ENCODE assay signal across 32 mouse cellular contexts in the genomic region with DNA sequence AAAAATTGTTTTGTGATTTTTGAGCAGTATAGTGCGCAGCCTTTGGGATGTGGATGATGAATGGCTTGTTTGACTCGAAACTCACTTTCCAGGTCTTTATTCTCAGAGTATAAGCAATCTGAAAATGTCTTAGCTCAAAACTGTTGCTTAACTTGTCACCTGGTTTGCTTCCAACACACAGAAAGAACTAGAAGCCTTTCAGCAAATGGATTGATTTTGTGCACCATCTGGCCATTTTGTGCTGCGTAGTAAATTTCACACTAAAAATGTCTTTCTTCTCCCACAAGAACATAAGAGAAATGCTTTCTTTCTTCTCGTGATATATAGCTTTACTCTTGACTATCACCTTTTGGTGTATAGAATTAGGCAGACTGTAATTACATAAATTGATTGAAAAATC.
A peak's percentile ranks its signal among the peaks of the same experiment; 100 is the strongest.
DNase-seq lines count a peak whose midpoint lies in the region; ATAC-seq and TF ChIP-seq lines count a peak whose summit lies in the region.
"Had no signal": no experiment of that assay in that cellular context is flagged by ENCODE, and none has a peak within 500 bp of the region (broad histone marks: within the 10 kb centered on the region; RNA-seq: fewer than 3 reads in every experiment).

No protein-coding gene starts in this region.

- ATAC-seq in cerebellum, adult (ENCODE audit: insufficient number of reproducible peaks, low FRiP score, low TSS enrichment): no peak
- ATAC-seq: activated CD4-positive, CD25-positive, alpha-beta regulatory T cell, adult 4 months; hindbrain, postnatal 0 days; intestine, embryonic 15.5 days; liver, embryonic 12.5 days; liver, postnatal 0 days had no signal

- TF ChIP-seq CTCF in left cerebral cortex, adult 2 months (IDR thresholded peaks at IDR 0.05): no peak
- TF ChIP-seq CTCF in brain, embryonic 14.5 days (IDR thresholded peaks at IDR 0.05; ENCODE audit: borderline replicate concordance, extremely low read depth, insufficient read depth, insufficient read length): no peak

- intact Hi-C loops in left cerebral cortex, adult 2 months (cut with DNase I): no loop called here

- no peak overlapping the region for H3K27ac ChIP-seq in left cerebral cortex, adult 2 months
- H3K27ac ChIP-seq: embryonic facial prominence, embryonic 13.5 days; forebrain, embryonic 10.5 days; hindbrain, embryonic 12.5 days; hindbrain, postnatal 0 days; intestine, embryonic 15.5 days; kidney, postnatal 0 days; liver, embryonic 12.5 days; midbrain, embryonic 12.5 days; neural tube, embryonic 12.5 days; stomach, embryonic 15.5 days had no signal

- no peak for TF ChIP-seq POLR2A in brain, embryonic 14.5 days (IDR thresholded peaks at IDR 0.05; ENCODE audit: borderline replicate concordance, extremely low read depth, insufficient read depth, insufficient read length, poor library complexity, severe bottlenecking)

- H3K4me3 ChIP-seq in left cerebral cortex, adult 2 months: no peak overlapping the region
- H3K4me3 ChIP-seq: embryonic facial prominence, embryonic 13.5 days; forebrain, embryonic 10.5 days; hindbrain, embryonic 12.5 days; intestine, embryonic 15.5 days; liver, embryonic 12.5 days; midbrain, embryonic 12.5 days; myocyte; neural tube, embryonic 12.5 days; stomach, embryonic 15.5 days had no signal

- DNase-seq in frontal cortex, postnatal 36 days (ENCODE audit: low spot score in 2 of 2): peak; percentile 21 to 58
- DNase-seq in frontal cortex, postnatal 14 days (ENCODE audit: low spot score in 2 of 2): no peak
- peak; percentile 10 to 28 for DNase-seq in left cerebral cortex, adult 18-20 months (ENCODE audit: low spot score in 2 of 2)
- DNase-seq in left cerebral cortex, adult 2 months (ENCODE audit: extremely low spot score in 1 of 2, low spot score in 2 of 2): no peak
- peak; percentile 33 for DNase-seq in brain, embryonic 14.5 days (ENCODE audit: low read depth)
- DNase-seq in telencephalon, adult 2 months (ENCODE audit: low read depth, low spot score): peak; percentile 79
- DNase-seq: adrenal gland, adult 2 months; adrenal gland, postnatal 36 days; cerebellum, adult 11-12 months; cerebellum, adult 9-11 months; gastrocnemius, postnatal 25 days; heart, adult 18-20 months; heart, postnatal 36 days; kidney, adult 8-10 months; kidney, postnatal 4 days; layer of hippocampus, postnatal 36 days; liver, postnatal 0 days; lung, postnatal 36 days; thymus, postnatal 14 days had no signal

Comparison
In these comparisons a context has a peak if more than half of its experiments do, and no peak if none do; other contexts are left out.
1. DNase-seq: peak in frontal cortex, postnatal 36 days (2 of 2), left cerebral cortex, adult 18-20 months (2 of 2), brain, embryonic 14.5 days (single experiment) and telencephalon, adult 2 months (single experiment); none in frontal cortex, postnatal 14 days (0 of 2) and left cerebral cortex, adult 2 months (0 of 2).